In the genomic region with DNA sequence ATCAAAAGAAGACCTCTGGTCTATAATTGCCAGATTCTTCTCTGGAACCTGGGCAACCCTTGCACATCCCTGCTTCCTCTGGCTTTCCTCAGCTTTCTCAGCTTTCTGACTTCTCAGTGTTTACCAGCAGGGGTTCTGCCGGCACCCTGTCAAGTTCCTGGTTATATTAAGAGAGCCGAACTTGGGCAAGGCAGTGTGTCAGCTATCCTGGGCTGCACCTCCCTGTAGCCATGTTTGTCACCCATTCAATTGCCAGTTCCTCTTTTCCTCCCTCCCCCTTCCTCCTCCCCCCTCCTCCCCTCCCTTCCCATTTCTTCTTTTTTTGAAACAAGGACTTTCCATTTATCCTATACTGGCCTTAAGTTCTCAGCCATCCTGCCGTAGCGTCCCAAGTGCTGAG, we compare ENCODE assay signal across 22 mouse cellular contexts. TPM values are rescaled to one million over a fixed set of nuclear protein-coding genes. Genes with fewer than 3 reads are reported as not detected.
DNase-seq lines count a peak whose midpoint lies in the region; ATAC-seq and TF ChIP-seq lines count a peak whose summit lies in the region.
"Had no signal": no experiment of that assay in that cellular context is flagged by ENCODE, and none has a peak within 500 bp of the region (broad histone marks: within the 10 kb centered on the region; RNA-seq: fewer than 3 reads in every experiment).

No protein-coding gene starts in this region.

- TF ChIP-seq EP300 in lung, postnatal 0 days (IDR thresholded peaks at IDR 0.05): no peak

- ATAC-seq in lung, postnatal 0 days: no peak
- peak; percentile 87 for ATAC-seq in granulocyte monocyte progenitor cell, adult 5-6 weeks (replicated peaks; ENCODE audit: poor library complexity, severe bottlenecking)
- peak; percentile 82 for ATAC-seq in megakaryocyte progenitor cell, adult 5-6 weeks (replicated peaks; ENCODE audit: poor library complexity)
- ATAC-seq in activated CD4-positive, CD25-positive, alpha-beta regulatory T cell, adult 4 months: no peak
- ATAC-seq: forebrain, embryonic 15.5 days; hindbrain, embryonic 16.5 days; inflammation-experienced regulatory T-cells, adult 6 months had no signal

- no peaks in the 10 kb centered on the region for H3K9me3 ChIP-seq in lung, postnatal 0 days (ENCODE audit: low read length)
- H3K9me3 ChIP-seq: embryonic facial prominence, embryonic 12.5 days; forebrain, embryonic 15.5 days; heart, embryonic 15.5 days had no signal

- WGBS in lung, postnatal 0 days: 38% methylated on average over 4 of the region's 4 CpGs

- no peaks in the 10 kb centered on the region for H3K27me3 ChIP-seq in lung, postnatal 0 days (replicated peaks; ENCODE audit: insufficient read depth, low read length)
- H3K27me3 ChIP-seq: CH12.LX; embryonic facial prominence, embryonic 12.5 days; forebrain, embryonic 15.5 days; heart, embryonic 15.5 days had no signal

- H3K36me3 ChIP-seq in lung, postnatal 0 days (ENCODE audit: insufficient read depth, low read length): no peaks in the 10 kb centered on the region
- H3K36me3 ChIP-seq: embryonic facial prominence, embryonic 12.5 days; forebrain, embryonic 15.5 days; heart, embryonic 15.5 days had no signal

- no peak for TF ChIP-seq CTCF in lung, postnatal 0 days (IDR thresholded peaks at IDR 0.05)

- DNase-seq in lung, postnatal 0 days (ENCODE audit: low spot score): peak; percentile 14
- no peak for DNase-seq in lung, postnatal 14 days
- DNase-seq in spleen, postnatal 36 days (ENCODE audit: low spot score in 2 of 2): no peak
- no peak for DNase-seq in cerebellum, adult 9-11 months
- DNase-seq in kidney, adult 18-20 months: no peak
- DNase-seq: adrenal gland, postnatal 10 days; cerebellum, adult 11-12 months; cerebellum, adult 9-10 months; embryo, embryonic 11 days; gastrocnemius, postnatal 36 days; heart, adult 2 months; heart, postnatal 14 days had no signal

- no peak overlapping the region for H3K9ac ChIP-seq in lung, postnatal 0 days (replicated peaks; ENCODE audit: low read depth)
- H3K9ac ChIP-seq: embryonic facial prominence, embryonic 12.5 days; forebrain, embryonic 15.5 days; heart, embryonic 15.5 days had no signal

- no peaks in the 10 kb centered on the region for H3K4me1 ChIP-seq in lung, postnatal 0 days (ENCODE audit: insufficient read depth, low read depth, low read length)
- H3K4me1 ChIP-seq: embryonic facial prominence, embryonic 12.5 days; forebrain, embryonic 15.5 days; heart, embryonic 15.5 days had no signal

- no peak overlapping the region for H3K4me2 ChIP-seq in lung, postnatal 0 days (replicated peaks; ENCODE audit: low read depth, low read length)
- H3K4me2 ChIP-seq: embryonic facial prominence, embryonic 12.5 days; forebrain, embryonic 15.5 days; heart, embryonic 11.5 days; heart, embryonic 15.5 days had no signal

- H3K4me3 ChIP-seq in lung, postnatal 0 days (ENCODE audit: low read depth, low read length): no peak overlapping the region
- H3K4me3 ChIP-seq: embryonic facial prominence, embryonic 12.5 days; forebrain, embryonic 15.5 days; heart, adult 2 months; heart, embryonic 15.5 days had no signal

- no peak overlapping the region for H3K27ac ChIP-seq in lung, postnatal 0 days (ENCODE audit: low read length)
- H3K27ac ChIP-seq: embryonic facial prominence, embryonic 12.5 days; forebrain, embryonic 15.5 days; heart, adult 2 months; heart, embryonic 15.5 days had no signal

RNA-seq across cellular contexts. Expression of gene Arf2, which starts 26.1 kb away (rescaled TPM):
- polyA plus RNA-seq in lung, postnatal 0 days (2015; fragmentation: Nextera tagmentation; extraction: Ambion mirVana): 95.8 and 107 TPM in 2 replicates
- total RNA-seq in granulocyte monocyte progenitor cell, adult 5-6 weeks (2014; fragmentation: Nextera tagmentation): 17.3 and 20.9 TPM in 2 replicates
- 30.2 and 38.9 TPM in 2 replicates for total RNA-seq in granulocyte monocyte progenitor cell, adult 5-6 weeks (2017)
- total RNA-seq in megakaryocyte progenitor cell, adult 5-6 weeks (2015): 16.3 and 22.2 TPM in 2 replicates
- total RNA-seq in megakaryocyte progenitor cell, adult 5-6 weeks (2017): 25.8 and 28.1 TPM in 2 replicates
- polyA plus RNA-seq in activated CD4-positive, CD25-positive, alpha-beta regulatory T cell, adult 4 months (2017; shearing (Covaris generic)): 10 to 100 TPM; 11.7 to 13.4 TPM

RNA-seq across cellular contexts. Expression of gene Nsf, which starts 38.8 kb away (rescaled TPM):
- 44.7 and 47.3 TPM in 2 replicates for polyA plus RNA-seq in lung, postnatal 0 days (2015; fragmentation: Nextera tagmentation; extraction: Ambion mirVana)
- total RNA-seq in granulocyte monocyte progenitor cell, adult 5-6 weeks (2014; fragmentation: Nextera tagmentation): 27.6 and 54.7 TPM in 2 replicates
- 26.6 and 32.9 TPM in 2 replicates for total RNA-seq in granulocyte monocyte progenitor cell, adult 5-6 weeks (2017)
- 20.3 and 28.4 TPM in 2 replicates for total RNA-seq in megakaryocyte progenitor cell, adult 5-6 weeks (2015)
- 32.5 and 35.8 TPM in 2 replicates for total RNA-seq in megakaryocyte progenitor cell, adult 5-6 weeks (2017)
- 10 to 100 TPM; 47.7 to 60.0 TPM for polyA plus RNA-seq in activated CD4-positive, CD25-positive, alpha-beta regulatory T cell, adult 4 months (2017; shearing (Covaris generic))

Comparison
In these comparisons a context has a peak if more than half of its experiments do, and no peak if none do; other contexts are left out.
1. ATAC-seq: peak in granulocyte monocyte progenitor cell, adult 5-6 weeks (single experiment) and megakaryocyte progenitor cell, adult 5-6 weeks (single experiment); none in lung, postnatal 0 days (single experiment) and activated CD4-positive, CD25-positive, alpha-beta regulatory T cell, adult 4 months (single experiment).